7 mouse cellular contexts compared by ENCODE assay signal in genomic region chr4:116819968-116820901, GRCm38 (mm10). TPM values are rescaled to one million over a fixed set of nuclear protein-coding genes. Genes with fewer than 3 reads are reported as not detected.
DNase-seq lines count a peak whose midpoint lies in the region; ATAC-seq and TF ChIP-seq lines count a peak whose summit lies in the region.

No protein-coding gene starts in this region.

- WGBS in embryonic facial prominence, embryonic 15.5 days, result 15% methylated on average over 32 of the region's 32 CpGs
- WGBS in intestine, postnatal 0 days, result 34% methylated on average over 32 of the region's 32 CpGs
- WGBS in olfactory bulb, adult 2 months, result 42% methylated on average over 32 of the region's 32 CpGs

- H3K9me3 ChIP-seq in embryonic facial prominence, embryonic 15.5 days (replicated peaks), result no peaks in the 10 kb centered on the region
- H3K9me3 ChIP-seq in intestine, postnatal 0 days (ENCODE audit: control insufficient read depth), result no peaks in the 10 kb centered on the region

- no peak overlapping the region for H3K27ac ChIP-seq in left cerebral cortex, adult 2 months
- no peak overlapping the region for H3K27ac ChIP-seq in embryonic facial prominence, embryonic 15.5 days (replicated peaks)
- H3K27ac ChIP-seq in intestine, postnatal 0 days (ENCODE audit: low read depth, low read length), result no peak overlapping the region
- H3K27ac ChIP-seq in olfactory bulb, adult 2 months (ENCODE audit: insufficient read depth, low read depth, low read length), result no peak overlapping the region

- TF ChIP-seq CTCF in left cerebral cortex, adult 2 months (IDR thresholded peaks at IDR 0.05), result no peak
- no peak for TF ChIP-seq CTCF in intestine, postnatal 0 days (IDR thresholded peaks at IDR 0.05; ENCODE audit: low read depth)
- TF ChIP-seq CTCF in olfactory bulb, adult 2 months (IDR thresholded peaks at IDR 0.05; ENCODE audit: insufficient read depth, low read depth, low read length), result no peak

- intact Hi-C loops in left cerebral cortex, adult 2 months (cut with DNase I), result loop anchor here (5.0 kb wide), 1 partner anchor 312 kb away; the partner anchor contains the start of gene Plk3
- intact Hi-C loops in left cerebral cortex, postnatal 10 days (cut with DNase I), result loop anchor here (10.0 kb wide), 1 partner anchor 315 kb away; the partner anchor contains the start of gene Plk3

- H3K36me3 ChIP-seq in embryonic facial prominence, embryonic 15.5 days, result peaks cover 6% of the 10 kb centered on the region; the same call in 1 of the 2 replicates
- no peaks in the 10 kb centered on the region; the same call in 1 of the 2 replicates for H3K36me3 ChIP-seq in intestine, postnatal 0 days (ENCODE audit: control insufficient read depth, insufficient read depth)

- peaks cover 22% of the 10 kb centered on the region for H3K27me3 ChIP-seq in embryonic facial prominence, embryonic 15.5 days
- 0 out of 2 replicates have a peak, but pooled peaks cover 6% of the 10 kb centered on the region for H3K27me3 ChIP-seq in intestine, postnatal 0 days (replicated peaks; ENCODE audit: control insufficient read depth, insufficient read depth, low read length)

- no peak for ATAC-seq in embryonic facial prominence, embryonic 15.5 days (ENCODE audit: insufficient number of reproducible peaks, low FRiP score, low TSS enrichment, low read depth)
- no peak for ATAC-seq in intestine, postnatal 0 days

- no peak for DNase-seq in left cerebral cortex, adult 2 months (ENCODE audit: extremely low spot score in 1 of 2, low spot score in 2 of 2)
- DNase-seq in left cerebral cortex, postnatal 10 days (ENCODE audit: extremely low spot score in 1 of 2, low spot score in 2 of 2), result no peak
- no peak for DNase-seq in right cerebral cortex, postnatal 25 days
- DNase-seq in cerebellum, postnatal 14 days, result no peak

- H3K4me3 ChIP-seq in left cerebral cortex, adult 2 months, result peak overlapping the region; percentile 52
- peak overlapping the region; percentile 56 for H3K4me3 ChIP-seq in embryonic facial prominence, embryonic 15.5 days (replicated peaks)
- peak overlapping the region; percentile 49 for H3K4me3 ChIP-seq in intestine, postnatal 0 days (ENCODE audit: low read depth, low read length)
- H3K4me3 ChIP-seq in olfactory bulb, adult 2 months (ENCODE audit: insufficient read depth, low read depth, low read length), result peak overlapping the region; percentile 51

- peaks cover 24% of the 10 kb centered on the region for H3K4me1 ChIP-seq in embryonic facial prominence, embryonic 15.5 days
- H3K4me1 ChIP-seq in intestine, postnatal 0 days (replicated peaks; ENCODE audit: control insufficient read depth, insufficient read depth, low read length), result no peaks in the 10 kb centered on the region; the same call in 1 of the 2 replicates
- peaks cover 12% of the 10 kb centered on the region for H3K4me1 ChIP-seq in olfactory bulb, adult 2 months (ENCODE audit: control insufficient read depth, insufficient read depth, low read length)

- no peak overlapping the region for H3K9ac ChIP-seq in embryonic facial prominence, embryonic 15.5 days
- H3K9ac ChIP-seq in intestine, postnatal 0 days (ENCODE audit: low read depth, low read length), result peak overlapping the region; percentile 40; the same call in 1 of the 2 replicates

- H3K4me2 ChIP-seq in embryonic facial prominence, embryonic 15.5 days (replicated peaks), result peak overlapping the region; percentile 95
- peak overlapping the region; percentile 93 for H3K4me2 ChIP-seq in intestine, postnatal 0 days (replicated peaks; ENCODE audit: low read depth)

- TF ChIP-seq POLR2A in olfactory bulb, adult 2 months (IDR thresholded peaks at IDR 0.05; ENCODE audit: insufficient read depth, low read depth, low read length), result no peak

RNA-seq across cellular contexts. Expression of gene Hpdl, which starts 1.3 kb away (rescaled TPM):
- 1 to 10 TPM; 1.4 to 1.6 TPM for total RNA-seq in left cerebral cortex, adult 2 months (2021)
- under 1 TPM; 0.77 to 0.79 TPM for total RNA-seq in left cerebral cortex, postnatal 10 days (2021)
- 0.47 and 0.89 TPM in 2 replicates for polyA plus RNA-seq in embryonic facial prominence, embryonic 15.5 days (2015; fragmentation: Nextera tagmentation; extraction: Ambion mirVana)
- 0.51 and 0.99 TPM in 2 replicates for polyA plus RNA-seq in intestine, postnatal 0 days (2015; fragmentation: Nextera tagmentation; extraction: Ambion mirVana)
- polyA plus RNA-seq in olfactory bulb, adult 2 months (2012; ENCODE audit: insufficient read depth, insufficient read length, low replicate concordance, missing spikeins), result not detected in 2 replicates

RNA-seq across cellular contexts. Expression of gene Mutyh, which starts 12.7 kb away (rescaled TPM):
- total RNA-seq in left cerebral cortex, adult 2 months (2021), result 1 to 10 TPM; 2.5 to 3.8 TPM
- total RNA-seq in left cerebral cortex, postnatal 10 days (2021), result 1 to 10 TPM; 2.0 to 3.5 TPM
- 13.0 and 14.8 TPM in 2 replicates for polyA plus RNA-seq in embryonic facial prominence, embryonic 15.5 days (2015; fragmentation: Nextera tagmentation; extraction: Ambion mirVana)
- 2.6 and 2.9 TPM in 2 replicates for polyA plus RNA-seq in intestine, postnatal 0 days (2015; fragmentation: Nextera tagmentation; extraction: Ambion mirVana)
- not detected in 2 replicates for polyA plus RNA-seq in olfactory bulb, adult 2 months (2012; ENCODE audit: insufficient read depth, insufficient read length, low replicate concordance, missing spikeins)

RNA-seq across cellular contexts. Expression of gene Toe1, which starts 12.8 kb away (rescaled TPM):
- 10 to 100 TPM; 13.0 to 13.4 TPM for total RNA-seq in left cerebral cortex, adult 2 months (2021)
- 10 to 100 TPM; 15.2 to 16.1 TPM for total RNA-seq in left cerebral cortex, postnatal 10 days (2021)
- polyA plus RNA-seq in embryonic facial prominence, embryonic 15.5 days (2015; fragmentation: Nextera tagmentation; extraction: Ambion mirVana), result 35.6 and 36.4 TPM in 2 replicates
- 13.3 and 14.7 TPM in 2 replicates for polyA plus RNA-seq in intestine, postnatal 0 days (2015; fragmentation: Nextera tagmentation; extraction: Ambion mirVana)
- not detected in 2 replicates for polyA plus RNA-seq in olfactory bulb, adult 2 months (2012; ENCODE audit: insufficient read depth, insufficient read length, low replicate concordance, missing spikeins)

RNA-seq across cellular contexts. Expression of gene Zswim5, which starts 56.9 kb away (rescaled TPM):
- total RNA-seq in left cerebral cortex, adult 2 months (2021), result 10 to 100 TPM in 1 of 2 experiments, 1 to 10 TPM in 1; 9.3 to 11.0 TPM
- 1 to 10 TPM; 7.6 to 8.4 TPM for total RNA-seq in left cerebral cortex, postnatal 10 days (2021)
- polyA plus RNA-seq in embryonic facial prominence, embryonic 15.5 days (2015; fragmentation: Nextera tagmentation; extraction: Ambion mirVana), result 0.35 and 0.45 TPM in 2 replicates
- 1.9 and 2.1 TPM in 2 replicates for polyA plus RNA-seq in intestine, postnatal 0 days (2015; fragmentation: Nextera tagmentation; extraction: Ambion mirVana)
- polyA plus RNA-seq in olfactory bulb, adult 2 months (2012; ENCODE audit: insufficient read depth, insufficient read length, low replicate concordance, missing spikeins), result not detected in 2 replicates

Comparison
In these comparisons a context has a peak if more than half of its experiments do, and no peak if none do; other contexts are left out.
1. RNA of gene Toe1, which starts 12.8 kb away (polyA plus RNA-seq): 35.6 to 36.4 TPM in embryonic facial prominence, embryonic 15.5 days and 13.3 to 14.7 TPM in intestine, postnatal 0 days; not detected in olfactory bulb, adult 2 months; every median in the first group is over 10 times any median in the second.
2. Peak in every context shown above with its lines, with median percentiles within 50 percentile points of each other: H3K4me3 ChIP-seq.